Mouse (Mus musculus): ENCODE data around the gene Abcf2.

DNA sequence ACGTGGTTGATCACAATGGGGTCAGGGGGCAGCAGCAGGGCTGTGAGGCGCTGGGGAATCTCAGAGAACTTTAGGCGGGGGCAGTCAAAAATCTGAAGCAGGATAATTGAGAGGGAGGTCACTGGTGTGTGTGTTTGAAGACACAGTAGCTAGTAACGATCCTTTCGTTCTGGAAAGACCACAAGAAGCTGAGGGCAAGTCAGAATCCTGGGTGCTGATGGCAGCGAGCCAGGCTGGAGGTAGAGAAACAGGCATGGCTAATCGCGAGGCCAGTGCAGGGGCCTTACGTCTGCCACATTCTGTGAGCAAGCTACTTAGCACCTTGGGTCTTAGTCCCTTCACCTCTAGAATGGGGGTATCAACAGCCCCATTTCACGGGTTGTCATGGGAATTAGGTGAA is 16.7 kb upstream of the Abcf2 start:
- TF ChIP-seq UBTF (IDR thresholded peaks at IDR 0.05; ENCODE audit: borderline replicate concordance, insufficient read depth, low read depth, low read length), result no peak
- no peak for TF ChIP-seq CTCF (IDR thresholded peaks at IDR 0.05 in 2 of 3, conservative IDR thresholded peaks at IDR 0.05 in 1 of 3; ENCODE audit: control insufficient read depth in 1 of 3, insufficient read depth in 1 of 3, low read depth in 2 of 3, low read length in 3 of 3, poor library complexity in 1 of 3, severe bottlenecking in 1 of 3)
- no peak for TF ChIP-seq MAX (IDR thresholded peaks at IDR 0.05; ENCODE audit: low read length)
- no peak; a peak in 1 of 4 replicates for TF ChIP-seq POLR2A (IDR thresholded peaks at IDR 0.05; ENCODE audit: control insufficient read depth in 1 of 2, insufficient read depth in 1 of 2, low read depth in 1 of 2, low read length in 2 of 2, poor library complexity in 1 of 2)
- TF ChIP-seq TCF12 (IDR thresholded peaks at IDR 0.05; ENCODE audit: low read depth, low read length), result no peak

All from MEL (cell line).